Mouse (Mus musculus): Measurements from ENCODE around the gene Rbm12.

Rbm12 gene

GRCm38 (mm10) chr2:156079183-156079560 is 32.6 kb downstream of the Rbm12 start:
- DNase-seq = no peak

DNA sequence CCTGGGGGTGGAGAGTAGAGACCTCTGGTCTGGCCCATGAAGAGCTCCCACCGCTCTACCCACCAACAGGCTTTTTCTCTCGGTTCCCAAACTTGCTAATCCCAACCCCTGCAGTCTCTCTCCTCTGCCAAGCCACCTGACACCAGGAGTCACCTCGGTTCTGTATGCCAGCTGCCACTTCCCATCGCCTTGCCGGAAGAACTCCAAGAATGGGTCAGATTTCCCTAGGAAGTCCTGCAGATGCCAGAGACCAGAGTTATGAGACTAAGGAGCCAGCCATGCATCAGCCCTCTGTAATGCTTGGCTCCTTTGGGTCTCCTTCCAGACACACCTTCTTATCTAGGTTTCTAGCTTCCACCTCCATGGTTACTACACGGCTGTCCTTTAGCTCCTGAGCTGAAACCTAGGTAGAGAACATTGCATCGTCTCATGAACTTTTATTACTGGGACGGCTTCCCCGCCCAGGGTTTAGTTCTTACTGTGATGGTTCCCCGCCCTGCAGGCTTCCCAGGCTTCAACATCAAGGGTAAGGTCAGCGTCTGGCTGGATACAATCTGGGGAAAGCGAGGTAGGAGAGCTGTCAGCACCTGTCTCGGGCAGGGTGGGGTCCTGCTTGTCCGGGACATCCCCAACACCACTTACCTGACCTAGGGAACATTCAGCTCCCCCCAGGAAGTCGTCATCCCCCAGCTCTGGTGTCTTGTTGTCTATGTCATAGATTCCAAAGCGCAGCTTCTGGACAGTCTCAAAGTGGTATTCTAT is 33.2 kb downstream of the Rbm12 start:
- DNase-seq = no peak

GRCm38 (mm10) chr2:156077461-156077860 is 34.3 kb downstream of the Rbm12 start:
- DNase-seq = peak; percentile 15

DNA sequence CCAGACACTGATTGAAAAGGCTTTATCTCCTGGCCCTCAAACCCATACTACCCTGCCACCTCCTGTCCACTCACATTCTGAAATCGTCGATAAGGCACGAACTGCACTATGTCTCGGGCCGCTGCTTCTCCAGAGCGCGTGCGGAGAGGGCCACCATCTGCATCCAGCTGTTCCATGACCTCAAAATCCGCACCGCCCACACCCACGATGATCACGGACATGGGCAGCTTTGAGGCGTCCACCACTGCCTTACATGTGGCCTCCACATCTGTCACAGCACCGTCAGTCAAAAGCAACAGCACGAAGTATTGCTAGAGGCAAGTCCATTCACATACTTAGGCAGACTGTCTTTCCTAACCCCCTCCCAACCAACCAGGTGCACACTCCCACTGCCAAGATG is 38.1 kb downstream of the Rbm12 start:
- no peak for DNase-seq

GRCm38 (mm10) chr2:156071236-156071635 is 40.5 kb downstream of the Rbm12 start:
- DNase-seq = no peak

DNA sequence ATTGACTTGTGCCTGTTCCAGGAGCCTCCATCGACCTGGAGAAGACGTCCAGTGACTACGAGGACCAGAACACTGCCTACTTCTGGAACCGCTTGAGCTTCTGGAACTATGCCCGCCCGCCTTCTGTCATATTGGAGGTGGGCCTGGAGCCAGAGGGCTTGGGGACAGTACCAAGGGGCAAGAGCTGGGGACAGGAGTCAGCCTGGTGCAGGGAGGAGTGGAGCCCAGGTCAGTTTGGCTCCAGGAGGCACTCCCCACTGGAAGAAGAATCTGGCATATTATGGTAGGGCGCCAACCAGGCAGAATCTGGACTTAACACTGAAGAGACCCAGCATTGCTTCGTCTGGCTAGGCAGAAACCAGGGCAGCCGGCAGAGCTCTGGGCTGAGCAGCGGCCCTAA is 43.9 kb downstream of the Rbm12 start:
- DNase-seq = peak; percentile 25

- DNase-seq = peak; percentile 33
These were observed 45.7 kb downstream of the Rbm12 start for GRCm38 (mm10) chr2:156066126-156066525.

- DNase-seq = peak; percentile 75
These were observed 46.4 kb downstream of the Rbm12 start, which contains the start of gene Spag4 for GRCm38 (mm10) chr2:156065099-156066041. Spag4 (plus strand) TSS chr2:156065175.

DNA sequence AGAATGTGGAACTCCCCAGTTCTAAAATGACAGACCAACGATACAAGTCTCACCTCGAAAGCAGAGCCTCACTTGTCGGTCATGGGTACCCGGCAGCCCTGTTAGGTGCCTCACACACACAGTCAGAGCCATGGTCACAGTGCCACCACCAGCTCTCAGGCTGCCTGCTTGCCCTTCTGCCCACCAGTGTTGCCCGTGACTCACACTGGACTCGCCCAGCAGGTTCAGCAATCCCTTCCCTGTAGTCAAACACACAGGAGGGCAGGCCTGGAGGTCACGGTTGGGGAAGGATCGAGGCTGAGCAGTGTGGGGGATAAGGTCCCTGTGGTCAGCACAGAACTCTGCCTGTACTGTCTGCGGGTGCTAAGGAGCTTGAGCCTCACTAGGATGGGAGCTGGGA is 59.0 kb downstream of the Rbm12 start, which contains the start of gene Fer1l4:
Gene Fer1l4, minus strand, starts transcription at position 132 of the 400 bp plus-strand sequence.
- DNase-seq = no peak

GRCm38 (mm10) chr2:156047929-156048328 is 63.8 kb downstream of the Rbm12 start:
- no peak for DNase-seq

- DNase-seq = no peak
These were observed 68.9 kb downstream of the Rbm12 start for GRCm38 (mm10) chr2:156042903-156043302.
